Mouse (Mus musculus) frontal cortex, adult (tissue): ENCODE measurements around the gene Etfa.

ENCODE experiments used
- ATAC-seq: cut with Nextera tagmentation; 2 replicates; pipeline ENCODE4 v1.9.2; 2017; ENCODE audit warnings: mild to moderate bottlenecking, moderate library complexity, mixed read lengths; ENCODE audit not compliant: low TSS enrichment

Gene Etfa

DNA sequence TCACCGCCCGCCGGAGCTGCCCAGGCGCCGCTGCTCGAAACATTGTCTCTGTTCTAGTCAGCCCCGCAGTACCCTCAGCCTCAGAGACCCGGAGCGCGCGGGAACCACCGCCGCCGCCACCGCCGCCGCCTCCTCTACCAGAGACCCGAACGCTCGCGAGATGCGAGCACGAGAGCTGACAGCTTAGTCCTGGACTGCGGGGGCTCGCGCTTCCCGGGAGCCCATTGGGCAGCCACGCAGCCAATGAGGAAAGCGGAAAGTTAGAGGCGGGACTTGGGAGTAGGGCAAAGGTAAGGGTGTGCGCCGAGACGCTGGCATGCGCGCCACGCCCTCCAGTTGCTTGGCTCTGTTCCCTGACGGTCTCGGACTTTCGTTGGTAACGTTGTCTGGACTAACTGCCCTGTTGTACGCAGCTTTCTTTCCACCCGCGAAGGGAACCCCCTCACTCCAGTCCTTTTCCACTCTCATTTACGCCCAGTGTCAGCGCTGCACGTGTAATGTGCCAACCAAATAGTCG is at the start of gene Etfa:
Etfa (minus strand) TSS at position 217 of the 517 bp plus-strand sequence.
- peak; percentile 100 for ATAC-seq

DNA sequence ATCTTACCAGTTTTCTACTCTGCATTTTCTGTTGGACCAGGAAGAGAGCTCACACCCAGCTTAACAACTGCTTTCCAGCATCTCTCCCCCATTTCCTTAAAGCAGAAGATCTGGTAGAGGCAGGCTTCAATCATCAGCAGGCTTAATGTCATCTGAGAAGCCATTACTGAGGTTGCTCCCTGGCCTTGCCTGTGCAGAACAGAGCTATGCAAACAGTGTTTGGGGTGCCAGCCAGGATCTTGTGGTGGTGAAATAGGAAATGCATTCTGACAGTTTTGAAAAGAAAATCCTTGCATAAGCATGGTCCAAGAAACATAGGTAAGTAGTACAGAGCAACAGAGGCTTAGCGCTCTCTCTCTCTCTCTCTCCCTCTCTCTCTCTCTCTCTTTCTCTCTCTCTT is 48.9 kb upstream of the Etfa start:
- ATAC-seq: no peak

DNA sequence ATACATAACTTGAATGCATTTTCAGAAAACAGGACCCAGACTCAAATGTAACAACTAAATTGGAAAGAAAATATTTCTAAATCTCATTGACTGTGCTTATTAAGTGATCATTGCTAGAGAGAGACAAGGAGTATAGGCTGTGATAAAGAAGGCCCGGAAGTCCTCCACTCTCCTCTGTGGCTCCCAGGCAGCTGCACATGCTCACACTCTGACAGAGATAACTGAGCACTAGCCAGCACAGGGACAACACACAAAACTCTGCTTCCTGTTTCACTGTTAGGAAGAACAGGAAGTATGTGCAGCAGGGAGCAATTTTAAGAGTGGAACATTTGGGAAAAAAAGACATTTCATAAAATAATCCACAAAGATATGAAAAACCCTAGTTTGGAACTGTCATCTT is 42.9 kb upstream of the Etfa start:
- no peak for ATAC-seq

DNA sequence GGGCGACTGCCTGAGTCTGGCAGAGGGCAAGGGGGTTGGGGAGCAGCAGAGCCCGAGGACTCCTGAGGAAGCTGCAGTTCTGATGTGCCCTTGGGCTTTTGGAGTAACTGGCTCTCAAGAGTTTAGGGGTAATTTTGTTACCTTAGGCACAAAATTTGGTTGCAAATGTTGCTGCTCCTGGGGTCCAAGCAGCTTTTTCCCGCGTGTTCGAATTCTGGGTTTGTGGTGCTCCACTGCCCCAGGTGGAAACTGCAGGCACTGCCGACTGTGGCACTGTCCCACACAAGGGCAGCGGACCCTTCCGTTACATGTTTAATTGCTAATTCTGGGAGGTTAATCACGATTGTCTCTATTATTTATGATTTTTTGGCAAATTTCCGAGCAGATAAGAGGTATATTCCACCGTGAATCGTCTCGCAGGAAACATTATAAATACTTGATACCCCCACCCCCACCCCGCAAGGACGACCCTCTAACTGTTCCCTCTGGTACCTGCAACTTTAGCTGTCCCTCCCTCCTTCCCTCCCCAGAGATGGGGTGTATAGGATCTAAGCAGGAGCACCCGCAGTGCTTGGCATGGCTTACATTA is 37.4 kb upstream of the Etfa start:
- ATAC-seq: no peak

DNA sequence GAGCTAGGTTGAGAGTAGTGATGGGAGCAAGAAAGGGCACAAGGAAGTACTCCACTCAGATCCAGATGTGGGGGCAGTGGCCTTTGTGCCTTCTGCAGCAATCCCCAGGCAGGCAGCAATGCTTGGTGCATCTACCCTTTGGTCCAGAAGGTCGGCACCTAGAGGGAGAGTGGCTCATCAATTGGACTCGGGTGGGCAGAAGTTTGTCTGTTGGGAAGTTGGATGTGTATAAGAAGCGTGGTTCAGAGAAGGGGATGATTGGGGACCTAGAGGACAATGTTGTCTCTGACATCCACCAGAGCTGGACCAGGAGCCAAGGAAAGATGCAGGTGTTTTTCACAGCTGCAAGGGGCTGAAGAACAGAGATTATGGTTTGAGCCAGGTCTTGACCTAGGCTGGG is 36.8 kb upstream of the Etfa start:
- no peak for ATAC-seq

DNA sequence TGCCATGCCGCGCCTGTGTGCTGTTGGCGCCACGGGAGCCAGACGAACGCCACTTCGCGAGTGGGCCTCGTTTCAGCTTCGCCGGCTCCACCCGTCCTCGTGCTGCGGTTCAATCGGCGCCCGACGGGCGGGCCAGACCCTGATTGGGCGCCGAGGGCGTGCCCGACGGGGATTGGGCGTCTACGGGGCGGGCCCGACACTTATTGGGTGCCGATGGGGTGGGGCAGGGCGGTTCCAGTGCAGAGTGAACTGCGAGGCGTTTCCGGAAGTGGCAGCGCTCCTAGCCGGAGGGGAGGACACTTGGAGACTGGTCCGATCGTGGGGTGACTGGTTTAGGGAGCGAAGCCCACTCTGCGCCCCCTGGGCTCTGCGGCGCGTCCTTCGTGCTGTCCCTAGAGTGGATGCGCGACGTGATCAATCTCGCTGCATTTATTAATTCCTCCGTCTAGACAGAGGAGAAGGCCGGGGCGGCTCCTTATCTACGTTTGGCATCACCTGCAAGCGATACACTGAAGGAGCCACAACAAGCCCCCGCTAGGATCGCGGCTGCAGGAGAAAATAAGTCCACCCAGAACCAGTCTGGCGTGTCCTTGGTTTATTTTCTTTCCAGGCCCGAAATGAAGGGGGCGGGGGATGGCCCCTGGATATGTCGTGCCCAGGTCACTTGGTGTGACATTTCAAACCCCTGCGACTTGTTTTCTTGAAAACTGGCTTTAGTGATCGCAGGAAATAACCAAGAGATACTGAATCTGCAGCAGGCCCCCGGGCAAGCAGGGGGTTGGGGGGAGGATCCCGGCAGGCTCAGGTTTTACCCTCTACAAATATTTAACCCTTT is 34.4 kb upstream of the Etfa start:
- ATAC-seq: no peak

DNA sequence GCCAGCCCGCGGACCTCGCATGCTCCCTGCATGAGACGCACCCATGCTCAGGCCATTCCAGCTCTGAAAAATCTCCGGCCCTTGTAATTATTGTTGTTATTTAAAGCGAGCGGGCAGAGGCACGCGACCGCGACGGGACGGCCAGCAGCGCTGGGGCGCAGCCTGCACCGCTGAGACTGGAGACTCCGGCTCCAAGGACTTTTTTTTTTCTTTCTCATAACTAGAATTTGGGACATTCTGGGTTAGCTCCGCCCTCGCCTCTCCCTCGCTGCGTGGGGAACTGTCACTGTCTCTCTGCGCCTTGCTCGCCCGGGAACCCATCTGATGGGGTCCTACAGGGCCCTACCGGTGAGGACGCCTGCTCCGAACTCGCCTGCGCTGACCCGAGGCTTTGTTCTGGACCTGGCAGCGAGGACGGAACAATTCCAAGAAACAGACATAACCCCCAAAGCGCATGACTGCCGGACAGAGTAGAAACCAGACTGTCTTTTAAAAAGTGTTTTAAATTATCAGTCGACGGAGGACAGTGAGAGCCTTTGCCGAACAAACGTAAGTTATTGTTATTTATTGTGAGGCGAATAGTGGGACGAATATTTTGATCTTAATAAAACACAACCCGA is 33.6 kb upstream of the Etfa start:
- no peak for ATAC-seq

DNA sequence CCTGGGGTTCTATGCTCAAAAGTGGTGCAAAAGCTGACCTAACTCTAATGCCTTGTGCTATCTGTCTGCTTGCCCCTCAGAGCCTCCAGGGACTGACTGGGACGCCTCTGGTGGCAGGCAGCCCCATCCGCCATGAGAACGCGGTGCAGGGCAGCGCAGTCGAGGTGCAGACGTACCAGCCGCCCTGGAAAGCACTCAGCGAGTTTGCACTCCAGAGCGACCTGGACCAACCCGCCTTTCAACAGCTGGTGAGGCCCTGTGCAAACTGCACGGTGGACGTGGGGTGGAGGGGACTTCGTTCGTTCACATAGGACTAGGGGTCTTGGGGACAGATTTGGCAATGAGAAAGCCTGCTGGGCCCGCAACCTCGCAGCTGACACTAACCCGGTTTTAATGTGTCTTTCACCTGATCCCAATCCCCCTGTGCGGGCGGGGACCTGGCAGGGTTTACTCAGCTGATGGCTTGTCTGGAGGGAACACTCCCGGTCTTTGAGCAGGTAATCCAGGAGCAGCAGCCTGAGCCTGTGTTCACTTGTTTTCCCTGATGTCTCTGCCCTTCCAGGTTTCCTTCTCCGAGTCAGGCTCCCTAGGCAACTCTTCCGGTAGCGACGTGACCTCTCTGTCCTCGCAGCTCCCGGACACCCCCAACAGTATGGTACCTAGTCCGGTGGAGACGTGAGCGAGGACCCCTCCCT is 33.0 kb upstream of the Etfa start:
- no peak for ATAC-seq

DNA sequence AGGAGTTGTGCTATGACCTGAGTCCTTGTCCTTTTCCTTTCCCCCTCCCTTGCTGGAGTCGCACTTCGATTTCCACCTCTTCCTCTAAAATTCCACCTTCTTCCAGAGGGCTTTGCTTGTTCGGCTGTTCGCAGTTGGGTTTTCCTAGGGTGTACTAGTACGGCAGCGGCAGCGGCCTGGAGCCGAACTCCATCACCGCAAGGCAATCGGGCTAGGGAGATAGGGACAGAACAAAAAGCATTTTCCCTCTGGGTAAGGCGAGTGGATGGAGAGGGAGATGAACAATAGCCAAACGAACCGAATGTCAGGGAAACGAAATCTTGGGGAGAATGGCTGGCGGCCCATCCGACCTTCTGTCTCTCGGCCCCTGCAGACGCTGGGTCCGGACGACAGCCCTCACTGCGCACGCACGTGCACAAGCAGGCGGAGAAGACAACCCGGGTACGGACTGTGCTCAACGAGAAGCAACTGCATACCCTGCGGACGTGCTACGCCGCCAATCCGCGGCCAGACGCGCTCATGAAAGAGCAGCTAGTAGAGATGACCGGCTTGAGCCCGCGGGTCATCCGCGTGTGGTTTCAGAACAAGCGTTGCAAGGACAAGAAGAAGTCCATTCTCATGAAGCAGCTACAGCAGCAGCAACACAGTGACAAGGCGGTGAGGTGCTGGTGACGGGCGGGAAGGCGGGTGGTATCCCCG is 31.8 kb upstream of the Etfa start:
- no peak for ATAC-seq

DNA sequence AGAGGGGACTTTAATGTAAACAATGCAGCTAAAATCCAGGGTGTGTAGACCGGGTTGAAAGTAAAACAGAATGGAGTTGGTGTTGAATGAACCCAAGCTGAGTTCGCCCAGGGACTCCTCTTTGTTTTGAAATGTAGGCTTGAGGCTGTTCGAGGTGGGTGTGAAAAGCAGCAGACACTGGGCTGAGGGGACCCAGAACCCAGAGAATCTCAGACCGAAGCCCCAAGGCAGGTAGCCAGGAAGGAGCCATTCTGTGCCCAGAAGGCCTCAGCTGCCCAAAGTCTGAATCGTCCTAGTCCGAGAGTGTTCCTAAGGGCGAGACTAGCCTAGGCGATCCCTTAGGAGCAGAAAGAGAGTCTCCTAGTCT is 31.3 kb upstream of the Etfa start:
- no peak for ATAC-seq

DNA sequence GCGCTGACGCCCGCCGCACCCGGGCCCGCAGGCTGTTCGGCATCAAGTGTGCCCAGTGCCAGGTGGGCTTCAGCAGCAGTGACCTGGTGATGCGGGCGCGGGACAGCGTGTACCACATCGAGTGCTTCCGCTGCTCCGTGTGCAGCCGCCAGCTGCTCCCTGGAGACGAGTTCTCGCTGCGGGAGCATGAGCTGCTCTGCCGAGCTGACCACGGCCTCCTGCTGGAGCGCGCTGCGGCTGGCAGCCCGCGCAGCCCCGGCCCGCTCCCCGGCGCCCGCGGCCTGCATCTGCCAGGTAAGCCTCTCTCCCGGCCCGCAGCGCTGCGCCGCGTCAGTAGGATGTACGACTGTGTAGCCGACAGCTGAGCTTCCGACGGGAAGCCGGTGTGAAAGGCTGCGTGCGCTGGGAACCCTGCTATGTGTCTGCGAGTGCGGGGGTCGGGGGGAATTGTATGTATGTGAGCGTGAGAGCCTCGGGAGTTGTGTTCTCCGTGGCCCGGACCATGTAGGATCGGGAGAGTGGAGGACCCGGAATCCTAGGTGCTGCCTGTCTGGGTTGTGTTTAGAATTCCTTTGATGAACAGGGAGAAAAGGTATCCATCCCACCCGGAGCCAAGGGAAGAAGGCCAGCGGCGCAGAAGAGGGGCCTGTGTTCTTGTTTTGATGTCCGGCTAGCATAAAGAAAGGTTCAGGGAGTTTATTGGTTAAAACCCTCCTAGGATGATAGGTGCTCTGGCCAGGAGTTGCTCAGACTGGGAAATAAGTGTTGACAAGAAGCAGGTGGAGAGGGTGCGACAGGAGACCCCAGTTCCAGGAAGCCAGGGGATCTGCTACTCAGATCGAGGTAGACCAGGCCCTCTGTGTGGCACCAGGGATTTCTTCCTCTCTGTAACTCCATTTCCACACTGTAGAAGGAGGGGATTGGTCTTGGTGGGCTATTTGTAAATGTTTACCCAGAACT is 30.6 kb upstream of the Etfa start:
- ATAC-seq: no peak

DNA sequence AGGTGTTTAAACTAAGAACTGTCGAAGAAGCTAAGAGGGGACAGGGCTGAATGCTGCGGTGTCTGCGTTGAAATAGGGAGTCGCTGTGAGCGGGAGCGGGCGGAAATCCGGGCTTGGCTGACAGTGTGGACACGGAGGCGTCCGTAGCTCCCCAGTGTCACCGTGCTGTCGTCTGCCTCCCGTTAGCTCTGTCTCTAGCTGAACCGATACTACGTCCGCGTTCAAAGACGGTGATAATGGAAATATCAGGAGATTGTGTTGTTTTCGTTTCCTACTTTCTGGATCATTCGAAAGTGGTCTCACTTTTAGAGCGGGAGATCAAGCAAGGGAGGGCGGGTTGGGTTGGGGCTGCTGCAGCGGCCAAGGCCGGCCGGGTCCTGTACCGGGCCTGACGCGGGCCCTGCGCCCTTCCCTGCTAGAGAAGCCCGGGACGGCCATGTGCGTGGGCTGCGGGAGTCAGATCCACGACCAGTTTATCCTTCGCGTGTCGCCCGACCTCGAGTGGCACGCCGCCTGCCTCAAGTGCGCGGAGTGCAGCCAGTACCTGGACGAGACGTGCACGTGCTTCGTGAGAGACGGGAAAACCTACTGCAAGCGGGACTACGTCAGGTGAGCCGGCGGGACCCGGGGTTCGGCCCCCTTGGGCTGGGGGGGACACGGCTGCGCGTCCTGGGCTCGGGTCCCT is 29.8 kb upstream of the Etfa start:
- no peak for ATAC-seq

DNA sequence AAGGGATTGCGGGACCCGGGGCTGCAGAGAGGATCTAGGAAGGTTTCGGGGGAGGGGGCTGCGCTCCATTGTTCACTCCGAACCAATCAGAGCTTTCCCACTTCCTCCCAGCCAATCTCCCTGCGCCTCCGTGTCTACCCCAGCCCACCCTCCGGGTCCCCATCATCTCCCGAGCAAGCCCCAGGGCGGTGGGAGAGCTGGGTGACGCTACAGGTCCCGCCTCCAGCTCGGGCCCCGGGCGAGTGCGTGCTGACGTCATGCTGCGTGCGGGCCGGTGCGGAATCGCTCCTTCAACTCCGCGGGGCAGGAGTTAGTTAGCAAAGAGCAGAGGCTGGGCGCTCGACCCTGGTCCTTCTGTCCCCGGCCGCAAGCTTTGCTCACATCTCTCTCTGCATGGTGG is 28.8 kb upstream of the Etfa start:
- ATAC-seq: no peak

DNA sequence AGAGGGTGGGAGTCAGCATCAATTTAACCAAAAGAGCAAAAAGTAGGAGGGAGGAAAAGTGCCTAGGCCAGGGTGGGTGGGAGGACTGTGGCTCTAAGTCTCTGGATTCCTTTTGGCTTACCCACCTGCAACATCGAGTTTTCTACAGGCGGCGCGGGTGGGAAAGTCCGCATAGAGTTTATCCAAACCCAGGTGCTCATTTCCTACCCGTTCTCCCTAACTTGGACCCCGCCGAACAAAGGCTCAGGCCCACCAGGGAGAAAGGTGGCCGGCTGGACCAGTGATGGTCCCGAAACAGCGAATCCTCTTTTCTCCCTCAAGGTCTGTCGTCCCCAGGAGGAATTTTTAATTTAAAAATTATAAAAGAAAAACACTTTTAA is 28.3 kb upstream of the Etfa start:
- ATAC-seq: no peak

DNA sequence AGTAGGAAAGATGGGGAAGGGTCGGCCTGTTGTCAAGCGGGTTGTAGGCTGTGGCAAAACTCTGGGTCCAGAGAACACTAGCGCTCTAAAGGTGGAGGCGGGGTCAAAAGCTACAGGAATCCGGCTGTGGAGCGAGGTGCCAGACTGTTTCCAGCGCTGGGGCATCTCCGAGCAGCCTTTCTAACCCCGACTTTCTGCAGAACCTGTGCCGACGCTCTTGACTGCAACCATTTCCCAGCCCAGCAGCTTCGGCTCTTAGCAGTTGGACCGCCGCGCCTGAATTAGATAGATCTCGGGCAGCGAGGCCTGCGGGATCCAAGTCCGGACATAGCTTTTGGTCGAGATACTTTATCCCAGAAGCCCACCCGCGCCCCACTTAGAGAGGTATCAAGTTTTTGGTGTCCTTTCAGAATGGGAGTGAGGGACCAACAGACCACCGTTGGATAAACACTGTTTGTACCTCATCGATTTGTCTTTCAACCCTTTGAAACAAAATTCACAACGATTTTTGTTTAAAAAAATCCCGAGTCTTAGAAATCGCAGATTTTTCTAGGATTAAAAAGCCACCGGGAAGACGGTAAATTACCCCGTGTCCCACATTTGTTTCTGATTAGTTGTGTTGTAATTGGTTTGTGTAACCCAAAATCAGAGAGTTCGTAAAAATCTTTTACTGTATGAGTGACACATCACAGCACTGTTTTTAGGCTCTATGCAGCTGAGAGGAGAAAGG is 27.8 kb upstream of the Etfa start:
- ATAC-seq: no peak

DNA sequence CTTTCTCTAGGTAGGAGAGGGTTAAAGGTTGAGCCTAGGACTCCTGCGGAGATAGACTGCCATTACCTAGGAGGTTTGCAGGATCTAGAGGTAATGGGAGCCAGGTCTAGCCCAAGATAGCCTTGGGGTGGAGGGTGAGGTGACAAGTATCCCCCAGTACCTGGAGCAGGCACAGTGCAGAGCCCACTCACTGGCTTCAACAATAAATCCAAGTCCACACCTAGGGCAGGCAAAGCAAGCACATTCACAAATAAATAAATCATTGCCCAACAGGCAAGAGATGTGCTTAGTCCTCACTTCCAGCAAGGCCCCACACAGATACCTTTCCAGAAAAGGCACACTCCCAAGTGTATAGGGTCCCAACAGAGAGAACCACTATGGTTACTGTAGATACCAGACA is 27.0 kb upstream of the Etfa start:
- ATAC-seq: no peak

DNA sequence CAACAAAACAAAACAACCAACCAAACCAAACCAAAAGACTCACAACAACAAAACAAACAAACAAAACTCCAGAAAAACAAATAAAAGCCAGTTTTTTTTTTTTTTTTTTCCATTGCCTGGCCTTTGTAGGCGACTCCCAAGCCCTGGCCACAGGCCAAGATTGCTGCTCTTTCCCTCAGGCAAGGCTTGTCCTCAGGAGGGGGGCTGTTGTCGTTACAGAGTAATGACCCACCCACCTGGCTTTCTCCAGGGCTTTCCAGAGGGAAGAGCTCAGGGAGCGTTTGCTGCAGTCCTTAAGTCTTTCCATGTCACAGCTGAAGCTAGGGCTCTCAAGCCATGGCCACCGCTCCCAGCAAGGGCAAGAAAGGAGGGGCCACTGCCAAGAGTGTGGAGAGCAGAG is 26.3 kb upstream of the Etfa start, which contains the start of gene Isl2:
Isl2 (plus strand) TSS at position 296 of the 400 bp plus-strand sequence.
- no peak for ATAC-seq

DNA sequence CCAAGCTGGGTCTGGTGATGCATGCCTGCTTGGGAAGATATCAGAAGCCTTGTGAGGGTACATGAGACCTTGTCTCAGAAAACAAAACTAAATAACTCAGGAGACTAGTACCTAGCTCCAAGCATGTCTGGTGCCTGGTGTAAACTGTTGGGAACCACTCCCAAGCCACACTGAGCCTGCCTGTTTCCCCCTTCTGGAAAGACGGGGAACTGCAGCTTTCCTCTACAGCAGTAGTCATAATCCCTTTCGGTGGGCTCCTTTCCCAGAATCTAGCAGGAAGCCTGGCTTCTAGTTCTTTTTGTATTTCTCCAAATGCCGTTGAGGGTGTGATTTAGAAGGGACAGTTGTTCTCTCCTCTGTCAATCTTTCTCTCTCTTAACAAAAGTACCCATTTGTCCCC is 23.9 kb upstream of the Etfa start:
- peak; percentile 70; the same call in 1 of the 2 replicates for ATAC-seq

DNA sequence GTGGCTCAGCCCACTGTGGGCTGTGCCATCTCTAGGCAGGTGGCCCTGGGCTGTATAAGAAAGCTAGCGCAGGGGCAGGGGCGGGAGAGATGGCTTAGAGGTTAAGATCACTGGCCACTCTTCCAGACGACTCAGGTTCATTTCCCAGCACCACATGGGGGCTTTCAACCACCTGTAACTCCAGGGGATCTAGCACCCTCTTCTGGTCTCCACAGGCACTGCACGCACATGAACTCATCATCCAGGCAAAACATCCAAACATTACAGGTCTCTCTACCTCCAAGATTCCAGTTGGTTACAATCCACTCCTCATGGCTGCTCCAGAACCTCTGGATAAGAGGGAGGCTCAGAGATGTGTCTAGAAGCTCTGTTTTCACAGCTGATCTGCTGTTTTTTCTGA is 13.7 kb upstream of the Etfa start:
- no peak for ATAC-seq
